Mouse (Mus musculus) heart, embryonic 14.5 days (tissue): ENCODE measurements around the gene Olig3. TPM values are rescaled to one million over a fixed set of nuclear protein-coding genes. Genes with fewer than 3 reads are reported as not detected.

Experiments used
- ATAC-seq: fragments of 200-750 bp; cut with Nextera tagmentation; 2 replicates; pipeline ENCODE4 v1.8.0; 2017; ENCODE audit warnings: low read depth, moderate TSS enrichment; ENCODE audit not compliant: insufficient number of reproducible peaks, insufficient read depth, low FRiP score
- H3K27ac ChIP-seq, 2 experiments: fragments of 200-500 bp in 1 of 2; fragments of 300-500 bp in 1 of 2; sonication (generic) in 1 of 2; replicated peaks in 1 of 2; 2 replicates each; pipeline ENCODE4 v1.5.1; 2012 to 2014; ENCODE audit warnings: low read depth in 2 of 2, low read length in 2 of 2, control low read depth in 1 of 2, mild to moderate bottlenecking in 1 of 2, mixed read lengths in 1 of 2; ENCODE audit not compliant: control insufficient read depth in 1 of 2, insufficient read depth in 1 of 2
- H3K27me3 ChIP-seq: fragments of 300-500 bp; sonication (generic); 2 replicates; pipeline ENCODE4 v1.6.1; 2014; ENCODE audit warnings: mild to moderate bottlenecking, low read length, control low read depth; ENCODE audit not compliant: control insufficient read depth, insufficient read depth
- H3K36me3 ChIP-seq: fragments of 300-500 bp; sonication (generic); 2 replicates; pipeline ENCODE4 v1.6.1; 2014; ENCODE audit warnings: mild to moderate bottlenecking, control low read depth, low read length, mixed read lengths; ENCODE audit not compliant: control insufficient read depth, insufficient read depth
- H3K4me1 ChIP-seq, 2 experiments: fragments of 200-500 bp in 1 of 2; fragments of 300-500 bp in 1 of 2; sonication (generic) in 1 of 2; 2 replicates each; pipeline ENCODE4 v1.6.1; 2012 to 2014; ENCODE audit warnings: low read length in 2 of 2, control low read depth in 1 of 2, mixed read lengths in 1 of 2; ENCODE audit not compliant: control insufficient read depth in 2 of 2, insufficient read depth in 2 of 2
- H3K4me2 ChIP-seq: fragments of 300-500 bp; sonication (generic); 2 replicates; pipeline ENCODE4 v1.6.1; 2014; ENCODE audit warnings: mild to moderate bottlenecking, low read length
- H3K4me3 ChIP-seq, 2 experiments: fragments of 200-500 bp in 1 of 2; fragments of 300-500 bp in 1 of 2; sonication (generic) in 1 of 2; 2 replicates each; pipeline ENCODE4 v1.5.1; 2012 to 2014; ENCODE audit warnings: low read length in 2 of 2, mild to moderate bottlenecking in 2 of 2, control low read depth in 1 of 2, low read depth in 1 of 2, moderate library complexity in 1 of 2; ENCODE audit not compliant: control insufficient read depth in 1 of 2, insufficient read depth in 1 of 2
- H3K9ac ChIP-seq: fragments of 300-500 bp; sonication (generic); 2 replicates; pipeline ENCODE4 v1.6.1; 2014; ENCODE audit warnings: mild to moderate bottlenecking, low read length
- H3K9me3 ChIP-seq: fragments of 300-500 bp; sonication (generic); 2 replicates; pipeline ENCODE4 v1.6.1; 2016; ENCODE audit warnings: low read length, control low read depth; ENCODE audit not compliant: control insufficient read depth
- WGBS: fragments of 180-500 bp; shearing (Covaris S2); extraction: QIAGEN DNeasy Blood & Tissue Kit; methylation state at CpG from one replicate; pipeline ENCODE4 v1.1.7; 2014; 5-methylcytosine and 5-hydroxymethylcytosine counted together
- polyA plus RNA-seq: library from polyadenylated mRNA; unstranded; fragments of >200 nt; fragmentation: Nextera tagmentation; extraction: Ambion mirVana; gene quantifications from 2 replicates; pipeline ENCODE4 v1.2.1, GENCODE M21; 2014

Olig3 gene
- polyA plus RNA-seq, 1 experiment from 2014 or later = not detected

GRCm38 (mm10) chr10:19355076-19355475 lies 1.3 kb upstream of the Olig3 start:
- H3K27me3 ChIP-seq = peaks cover 92% of the 10 kb centered on the region
- ATAC-seq = no peak
- H3K4me3 ChIP-seq = no peak overlapping the region
- no peaks in the 10 kb centered on the region for H3K36me3 ChIP-seq
- H3K4me2 ChIP-seq = no peak overlapping the region
- H3K4me1 ChIP-seq = peaks cover 0 to 15% of the 10 kb centered on the region in 2 experiments; a peak in 2 of 4 replicates
- 12% methylated on average over 8 of the region's 8 CpGs for WGBS
- no peaks in the 10 kb centered on the region for H3K9me3 ChIP-seq
- no peak overlapping the region for H3K27ac ChIP-seq
- no peak overlapping the region for H3K9ac ChIP-seq

- H3K4me1 ChIP-seq = peaks cover 2 to 15% of the 10 kb centered on the region in 2 experiments; a peak in 3 of 4 replicates
- H3K36me3 ChIP-seq = no peaks in the 10 kb centered on the region
- H3K9ac ChIP-seq = no peak overlapping the region
- ATAC-seq = no peak
- peaks cover 96% of the 10 kb centered on the region for H3K27me3 ChIP-seq
- 2% methylated on average over 63 of the region's 63 CpGs for WGBS
- H3K4me3 ChIP-seq = peak overlapping the region in 1 of 2 experiments; percentile 18; a peak in 2 of 4 replicates
- peak overlapping the region; percentile 42 for H3K4me2 ChIP-seq
- no peak overlapping the region for H3K27ac ChIP-seq
- no peaks in the 10 kb centered on the region for H3K9me3 ChIP-seq
These were observed 648 bp downstream of the Olig3 start for GRCm38 (mm10) chr10:19356720-19357641.

- H3K4me2 ChIP-seq = no peak overlapping the region
- H3K9ac ChIP-seq = no peak overlapping the region
- no peaks in the 10 kb centered on the region for H3K36me3 ChIP-seq
- no peak for ATAC-seq
- peaks cover 5 to 13% of the 10 kb centered on the region in 2 experiments for H3K4me1 ChIP-seq
- no peak overlapping the region for H3K27ac ChIP-seq
- peaks cover 95% of the 10 kb centered on the region for H3K27me3 ChIP-seq
- no peak overlapping the region for H3K4me3 ChIP-seq
- no peaks in the 10 kb centered on the region for H3K9me3 ChIP-seq
- WGBS = 29% methylated on average over 5 of the region's 5 CpGs
These were observed 1.5 kb downstream of the Olig3 start for GRCm38 (mm10) chr10:19357848-19358247.

- ATAC-seq = no peak
These were observed 4.3 kb downstream of the Olig3 start for GRCm38 (mm10) chr10:19360446-19361300.

GRCm38 (mm10) chr10:19361539-19362293 lies 5.4 kb downstream of the Olig3 start:
- no peaks in the 10 kb centered on the region for H3K36me3 ChIP-seq
- no peaks in the 10 kb centered on the region for H3K9me3 ChIP-seq
- H3K4me1 ChIP-seq = peaks cover 5 to 14% of the 10 kb centered on the region in 2 experiments
- peak overlapping the region; percentile 43 for H3K4me2 ChIP-seq
- no peak for ATAC-seq
- H3K4me3 ChIP-seq = 0 out of 4 replicates have a peak overlapping the region, but pooled peaks of 1 of the 2 experiments have one; percentile 24
- 1% methylated on average over 23 of the region's 23 CpGs for WGBS
- H3K27ac ChIP-seq = no peak overlapping the region
- H3K9ac ChIP-seq = no peak overlapping the region
- H3K27me3 ChIP-seq = peaks cover 89% of the 10 kb centered on the region

More at GRCm38 (mm10) chr10:19360446-19361300, 4.3 kb downstream of the Olig3 start:
- H3K4me3 ChIP-seq = no peak overlapping the region
- H3K27me3 ChIP-seq = peaks cover 90% of the 10 kb centered on the region
- no peak overlapping the region for H3K27ac ChIP-seq
- peaks cover 5 to 16% of the 10 kb centered on the region in 2 experiments for H3K4me1 ChIP-seq
- no peak overlapping the region for H3K4me2 ChIP-seq
- no peaks in the 10 kb centered on the region for H3K36me3 ChIP-seq
- no peak overlapping the region for H3K9ac ChIP-seq
- H3K9me3 ChIP-seq = no peaks in the 10 kb centered on the region
- WGBS = 15% methylated on average over 3 of the region's 3 CpGs

- ATAC-seq = no peak
- H3K9me3 ChIP-seq = no peaks in the 10 kb centered on the region
- peak overlapping the region in 1 of 2 experiments; percentile 24; a peak in 2 of 4 replicates for H3K4me3 ChIP-seq
- H3K4me2 ChIP-seq = peak overlapping the region; percentile 43; the same call in 1 of the 2 replicates
- H3K9ac ChIP-seq = no peak overlapping the region
- peaks cover 84% of the 10 kb centered on the region for H3K27me3 ChIP-seq
- WGBS = under 1% methylated on average over 8 of the region's 8 CpGs
- H3K36me3 ChIP-seq = no peaks in the 10 kb centered on the region
- H3K4me1 ChIP-seq = peaks cover 5 to 9% of the 10 kb centered on the region in 2 experiments
- no peak overlapping the region for H3K27ac ChIP-seq
These were observed 5.9 kb downstream of the Olig3 start for GRCm38 (mm10) chr10:19362294-19362590.

GRCm38 (mm10) chr10:19362861-19363260 lies 6.5 kb downstream of the Olig3 start:
- H3K36me3 ChIP-seq = no peaks in the 10 kb centered on the region
- H3K4me1 ChIP-seq = peaks cover 5 to 6% of the 10 kb centered on the region in 2 experiments; a peak in 2 of 4 replicates
- no peak overlapping the region for H3K27ac ChIP-seq
- WGBS = 4% methylated on average over 17 of the region's 17 CpGs
- peak overlapping the region; percentile 43 for H3K4me2 ChIP-seq
- peaks cover 78% of the 10 kb centered on the region for H3K27me3 ChIP-seq
- peak overlapping the region in 1 of 2 experiments; percentile 24; a peak in 2 of 4 replicates for H3K4me3 ChIP-seq
- H3K9me3 ChIP-seq = no peaks in the 10 kb centered on the region
- ATAC-seq = no peak
- H3K9ac ChIP-seq = no peak overlapping the region
